Mouse (Mus musculus) ES-Bruce4 (cell line): ENCODE results near the gene Glipr1.

Experiments used
- CTCF ChIP-seq: IDR thresholded peaks from one replicate; pipeline ENCODE4 v1.8.1; 2011; ENCODE audit warnings: low read depth, low read length
- EP300 ChIP-seq: IDR thresholded peaks from 2 replicates; pipeline ENCODE4 v1.6.1; 2011; ENCODE audit warnings: low read depth, low read length; ENCODE audit not compliant: insufficient read depth

GRCm38 (mm10) chr10:111997671-111998070 is 4.8 kb downstream of the Glipr1 start:
- TF ChIP-seq CTCF (no peak), EP300 (no peak)
